Mouse (Mus musculus) ES-E14 (cell line): ENCODE results near the gene Wdr92.

ENCODE experiments used
- CHD2 ChIP-seq: IDR thresholded peaks from 2 replicates; pipeline ENCODE4 v1.6.1; 2014; ENCODE audit warnings: mild to moderate bottlenecking, low read depth, low read length, inconsistent platforms
- ZNF384 ChIP-seq: IDR thresholded peaks from 2 replicates; pipeline ENCODE4 v1.6.1; 2012; ENCODE audit warnings: low read depth, low read length, inconsistent platforms

DNA sequence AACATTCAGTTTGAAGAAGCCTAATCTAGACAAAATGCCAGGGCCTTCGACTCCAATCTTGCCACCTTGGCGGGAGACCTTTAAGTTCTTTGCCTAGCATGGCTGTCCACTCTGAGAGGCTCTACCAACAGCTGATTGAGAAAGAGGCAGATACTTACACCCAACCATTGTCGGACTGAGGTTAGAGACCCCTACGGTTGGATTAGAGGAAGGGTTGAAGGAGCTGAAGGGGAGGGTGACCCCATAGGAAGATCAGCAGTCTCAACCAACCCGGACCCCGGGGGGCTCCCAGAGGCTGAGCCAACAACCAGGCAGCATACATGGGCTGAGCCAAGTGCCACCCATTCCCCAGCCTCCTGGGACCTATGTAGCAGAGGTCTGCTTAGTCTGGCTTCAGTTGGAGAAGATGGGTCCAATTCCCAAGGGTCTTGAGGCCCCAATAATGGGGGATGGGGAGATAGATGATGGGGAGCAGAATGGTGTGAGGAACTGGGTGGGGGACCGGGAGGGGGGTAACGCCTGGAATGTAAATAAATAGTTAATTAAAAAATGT, 75.0 kb downstream of the Wdr92 start:
- TF ChIP-seq ZNF384 (no peak), CHD2 (no peak)
